Mouse (Mus musculus) CH12.LX (cell line): Measurements from ENCODE around the gene Zfyve28.

Experiments
- CHD2 ChIP-seq: IDR thresholded peaks from 2 replicates; pipeline ENCODE4 v1.6.1; 2011; ENCODE audit warnings: low read length, improper control_type of control experiment
- CTCF ChIP-seq, 2 experiments: IDR thresholded peaks in 1 of 2; conservative IDR thresholded peaks in 1 of 2; 2 replicates each; pipeline ENCODE4 v1.5.1; 2011 to 2012; ENCODE audit warnings: low read depth in 2 of 2, low read length in 2 of 2, improper control_type of control experiment in 1 of 2, inconsistent platforms in 1 of 2, mild to moderate bottlenecking in 1 of 2, moderate library complexity in 1 of 2
- EP300 ChIP-seq: IDR thresholded peaks from 2 replicates; pipeline ENCODE4 v1.6.1; 2011; ENCODE audit warnings: low read length, improper control_type of control experiment
- KAT2A ChIP-seq: IDR thresholded peaks from 2 replicates; pipeline ENCODE4 v1.6.1; 2012; ENCODE audit warnings: low read length, improper control_type of control experiment, inconsistent platforms; ENCODE audit not compliant: insufficient replicate concordance
- MAFK ChIP-seq: IDR thresholded peaks from 2 replicates; pipeline ENCODE4 v1.6.1; 2011; ENCODE audit warnings: low read length, improper control_type of control experiment; ENCODE audit not compliant: insufficient replicate concordance
- MEF2A ChIP-seq: IDR thresholded peaks from 2 replicates; pipeline ENCODE4 v1.6.1; 2014; ENCODE audit warnings: low read depth, mild to moderate bottlenecking, inconsistent platforms, low read length, improper control_type of control experiment, borderline replicate concordance
- MYC ChIP-seq: IDR thresholded peaks from 2 replicates; pipeline ENCODE4 v1.6.1; 2011; ENCODE audit warnings: low read depth, mild to moderate bottlenecking, improper control_type of control experiment, low read length
- NELFE ChIP-seq: IDR thresholded peaks from 2 replicates; pipeline ENCODE4 v1.6.1; 2011; ENCODE audit warnings: low read depth, low read length, improper control_type of control experiment
- SIN3A ChIP-seq: IDR thresholded peaks from 2 replicates; pipeline ENCODE4 v1.6.1; 2012; ENCODE audit warnings: low read length, improper control_type of control experiment, inconsistent platforms
- UBTF ChIP-seq: IDR thresholded peaks from 2 replicates; pipeline ENCODE4 v1.6.1; 2012; ENCODE audit warnings: low read depth, mild to moderate bottlenecking, inconsistent platforms, low read length, improper control_type of control experiment, moderate library complexity
- ZMIZ1 ChIP-seq: IDR thresholded peaks from 2 replicates; pipeline ENCODE4 v1.6.1; 2012; ENCODE audit warnings: low read depth, mild to moderate bottlenecking, inconsistent platforms, low read length, improper control_type of control experiment

DNA sequence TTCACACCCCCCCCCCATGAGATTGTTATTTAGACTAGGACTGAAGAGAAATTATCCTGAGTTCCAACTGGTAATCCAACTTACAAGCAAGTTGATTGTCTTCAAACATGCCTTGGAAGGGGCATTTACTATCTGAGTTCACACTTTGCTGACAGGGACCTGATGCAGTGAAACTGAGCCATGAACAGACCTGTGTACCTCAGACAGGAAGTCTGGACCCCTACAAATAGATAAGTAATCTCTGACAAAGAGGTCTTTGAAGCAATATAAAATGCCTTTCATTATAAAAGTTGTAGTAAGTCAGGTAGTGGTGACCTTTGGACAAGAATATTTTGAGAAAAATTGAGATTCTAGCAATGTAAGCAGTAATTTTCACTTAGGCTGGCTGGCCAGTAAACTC is 139.8 kb downstream of the Zfyve28 start:
- no peak for TF ChIP-seq CTCF (conservative IDR thresholded peaks at IDR 0.05 in 1 of 2, IDR thresholded peaks at IDR 0.05 in 1 of 2; ENCODE audit: low read depth in 2 of 2, low read length in 2 of 2)
- no peak for TF ChIP-seq MEF2A
- TF ChIP-seq CHD2 = no peak
- no peak for TF ChIP-seq NELFE
- TF ChIP-seq MYC = no peak
- no peak for TF ChIP-seq MAFK
- no peak for TF ChIP-seq KAT2A
- TF ChIP-seq EP300 = no peak
- no peak for TF ChIP-seq SIN3A
- no peak for TF ChIP-seq UBTF
- no peak for TF ChIP-seq ZMIZ1
